ENCODE assay signal across 1 mouse cellular context in the genomic region with DNA sequence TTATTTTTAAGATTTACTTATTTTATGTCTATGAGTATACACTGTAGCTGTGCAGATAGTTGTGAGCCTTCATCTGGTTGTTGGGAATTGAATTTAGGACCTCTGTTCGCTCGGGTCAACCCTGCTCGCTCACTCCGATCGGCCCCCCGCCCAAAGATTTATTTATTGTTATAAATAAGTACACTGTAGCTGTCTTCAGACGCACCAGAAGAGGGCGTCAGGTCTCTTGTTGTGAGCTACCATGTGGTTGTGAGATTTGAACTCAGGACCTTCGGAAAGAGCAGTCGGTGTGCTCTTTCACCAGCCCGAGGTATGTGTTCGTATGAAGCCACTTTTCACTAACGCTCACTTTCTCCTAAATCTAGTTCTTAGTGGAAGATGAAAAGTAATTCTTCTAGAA.
TF ChIP-seq lines count a peak whose summit lies in the region.

No protein-coding gene starts in this region.

TF ChIP-seq in CH12.LX, 34 proteins besides CTCF, POLR2A, EP300 and RAD21 (continued from another document):
- TF ChIP-seq MAX (IDR thresholded peaks at IDR 0.05; ENCODE audit: low read length) (0 out of 2 replicates have a peak, but pooled peaks have one; percentile 29), IRF4 (IDR thresholded peaks at IDR 0.05; ENCODE audit: low read depth, low read length) (no peak), NRF1 (IDR thresholded peaks at IDR 0.05; ENCODE audit: low read depth, low read length) (no peak), MAFK (IDR thresholded peaks at IDR 0.05; ENCODE audit: insufficient replicate concordance, low read length) (no peak)
